ENCODE assay signal across 8 mouse cellular contexts in the genomic region with DNA sequence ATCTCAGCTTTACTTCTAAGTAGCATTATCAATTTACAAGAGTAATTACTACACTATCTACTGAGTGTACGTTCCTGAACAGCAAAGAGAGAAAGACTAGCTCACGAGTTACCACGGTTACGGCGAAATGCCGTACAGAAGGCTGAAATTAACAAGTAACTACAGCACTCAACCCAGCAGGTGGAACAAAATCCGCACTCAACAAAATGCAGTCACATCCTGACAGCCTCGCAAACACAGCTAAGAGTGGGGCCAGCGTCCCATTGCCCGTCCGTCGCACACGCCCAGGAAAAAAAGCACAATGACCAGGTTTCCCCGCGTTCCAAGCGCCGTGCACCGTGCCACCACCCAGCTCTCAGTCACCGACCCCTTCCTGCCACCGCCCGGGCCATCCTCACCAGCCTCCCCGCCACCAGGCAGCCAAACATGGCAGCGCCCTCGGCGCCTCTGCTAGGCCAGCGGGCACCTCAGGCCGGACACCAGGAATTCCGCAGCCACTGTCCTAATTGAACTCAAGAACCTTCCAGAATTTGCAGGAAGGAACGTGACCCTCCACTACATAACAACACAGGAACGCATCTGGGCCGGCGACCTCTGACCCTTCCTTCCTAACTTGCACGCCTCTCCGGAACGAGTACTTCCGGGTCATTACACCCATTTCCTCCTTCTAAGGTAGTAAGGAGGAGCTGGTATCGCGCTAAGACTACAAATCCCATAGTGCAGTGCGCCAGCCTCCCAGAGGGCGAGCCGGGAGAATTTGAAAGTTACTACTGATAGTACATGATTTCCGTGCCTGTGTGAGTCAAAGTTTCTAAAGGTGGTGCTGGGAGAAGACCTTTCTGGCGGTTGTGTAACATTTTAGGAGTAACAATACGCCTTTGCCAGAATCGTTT. TPM values are rescaled to one million over a fixed set of nuclear protein-coding genes. Genes with fewer than 3 reads are reported as not detected.
DNase-seq lines count a peak whose midpoint lies in the region; ATAC-seq lines count a peak whose summit lies in the region.

A gene (minus strand): TSS at position 634 of the 893 bp plus-strand sequence.

- peak within 1 kb of the TSS; percentile 84 for H3K4me3 ChIP-seq in forebrain, embryonic 14.5 days (ENCODE audit: low read depth, low read length)
- peak within 1 kb of the TSS; percentile 61 for H3K4me3 ChIP-seq in neural tube, embryonic 15.5 days (replicated peaks)

- H3K36me3 ChIP-seq in forebrain, embryonic 14.5 days (ENCODE audit: control insufficient read depth, insufficient read depth, low read length) = no peaks in the 10 kb centered on the region
- no peaks in the 10 kb centered on the region for H3K36me3 ChIP-seq in neural tube, embryonic 15.5 days

- intact Hi-C loops in heart, postnatal 14 days (cut with DNase I) = loop anchor here (2.0 kb wide), 1 partner anchor 40 kb away; a partner anchor contains a TSS

- DNase-seq in ES-CJ7 (ENCODE audit: low read depth, low spot score) = peak; percentile 99
- peak; percentile 87 for DNase-seq in cerebellum, adult 11 months
- peak; percentile 99 for DNase-seq in forebrain, embryonic 14.5 days (ENCODE audit: low spot score)
- DNase-seq in heart, postnatal 14 days = peak; percentile 87 to 95
- DNase-seq in layer of hippocampus, adult 11-12 months (ENCODE audit: low spot score) = peak; percentile 96
- peak; percentile 95 to 98 for DNase-seq in lung, adult 18-20 months
- DNase-seq in testis, postnatal 14 days (ENCODE audit: low spot score) = peak; percentile 97

- no peaks in the 10 kb centered on the region for H3K27me3 ChIP-seq in forebrain, embryonic 14.5 days (replicated peaks; ENCODE audit: control insufficient read depth, insufficient read depth, low read length)
- H3K27me3 ChIP-seq in neural tube, embryonic 15.5 days (replicated peaks) = no peaks in the 10 kb centered on the region

- WGBS in forebrain, embryonic 14.5 days = under 1% methylated on average over 45 of the region's 45 CpGs
- WGBS in neural tube, embryonic 15.5 days = 0% methylated on average over 45 of the region's 45 CpGs

- no peaks in the 10 kb centered on the region for H3K9me3 ChIP-seq in forebrain, embryonic 14.5 days (replicated peaks; ENCODE audit: control insufficient read depth, low read length)
- H3K9me3 ChIP-seq in neural tube, embryonic 15.5 days (replicated peaks) = no peaks in the 10 kb centered on the region

- H3K4me1 ChIP-seq in forebrain, embryonic 14.5 days (ENCODE audit: control insufficient read depth, insufficient read depth, low read length) = peaks cover 3% of the 10 kb centered on the region; the same call in 1 of the 2 replicates
- peaks cover 15% of the 10 kb centered on the region for H3K4me1 ChIP-seq in neural tube, embryonic 15.5 days

- peak within 1 kb of the TSS; percentile 67 for H3K4me2 ChIP-seq in forebrain, embryonic 14.5 days (ENCODE audit: low read length)
- peak within 1 kb of the TSS; percentile 65 for H3K4me2 ChIP-seq in neural tube, embryonic 15.5 days

- H3K9ac ChIP-seq in forebrain, embryonic 14.5 days (ENCODE audit: low read length) = peak within 1 kb of the TSS; percentile 79
- H3K9ac ChIP-seq in neural tube, embryonic 15.5 days (replicated peaks) = peak within 1 kb of the TSS; percentile 63

- peak; percentile 100 for ATAC-seq in forebrain, embryonic 14.5 days
- peak; percentile 100 for ATAC-seq in neural tube, embryonic 15.5 days (ENCODE audit: low FRiP score)

- H3K27ac ChIP-seq in forebrain, embryonic 14.5 days (ENCODE audit: low read depth, low read length) = peak within 1 kb of the TSS; percentile 66; the same call in 1 of the 2 replicates
- peak within 1 kb of the TSS; percentile 77 for H3K27ac ChIP-seq in neural tube, embryonic 15.5 days (replicated peaks)

RNA-seq across cellular contexts. Expression of the gene that starts here (rescaled TPM):
- polyA plus RNA-seq in forebrain, embryonic 14.5 days (2014; fragmentation: Nextera tagmentation; extraction: Ambion mirVana) = 171 and 174 TPM in 2 replicates
- 10 to 100 TPM; 52.0 to 61.7 TPM for total RNA-seq in heart, postnatal 14 days (2021)
- polyA plus RNA-seq in neural tube, embryonic 15.5 days (2015; fragmentation: Nextera tagmentation; extraction: Ambion mirVana) = 135 and 139 TPM in 2 replicates

Comparison
In these comparisons a context has a peak if more than half of its experiments do, and no peak if none do; other contexts are left out.
1. Peak in every context shown above with its lines: DNase-seq, ATAC-seq, H3K4me3 ChIP-seq and H3K27ac ChIP-seq.